ENCODE assay signal across 8 mouse cellular contexts in the genomic region with DNA sequence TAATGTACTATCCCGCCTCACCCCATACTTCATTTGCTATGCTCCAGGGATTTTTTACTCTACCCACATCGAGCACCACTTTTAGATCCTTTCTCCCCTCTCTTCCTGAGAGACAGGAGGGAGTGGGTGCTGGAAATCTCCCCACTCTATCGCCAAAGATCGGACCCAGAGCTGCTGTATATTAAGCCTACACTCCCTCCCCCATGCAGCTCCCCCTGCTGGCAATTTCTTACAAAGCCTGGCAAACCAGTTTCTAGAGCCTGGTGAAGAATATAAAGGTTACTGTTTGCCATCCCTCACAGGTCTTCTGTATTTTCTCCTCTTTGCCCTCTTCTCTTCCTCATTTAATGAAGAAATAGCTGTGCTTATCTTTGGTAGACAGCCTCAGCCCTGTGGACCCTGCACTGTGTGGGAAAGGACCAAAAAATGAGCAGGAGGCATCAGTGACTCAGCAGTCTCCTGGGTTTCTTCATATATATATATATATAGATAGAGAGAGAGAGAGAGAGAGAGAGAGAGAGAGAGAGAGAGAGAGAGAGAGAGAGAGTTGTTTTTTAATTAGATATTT. TPM values are rescaled to one million over a fixed set of nuclear protein-coding genes. Genes with fewer than 3 reads are reported as not detected.
DNase-seq lines count a peak whose midpoint lies in the region; ATAC-seq and TF ChIP-seq lines count a peak whose summit lies in the region.

No protein-coding gene starts in this region.

- no peaks in the 10 kb centered on the region for H3K27me3 ChIP-seq in midbrain, embryonic 14.5 days (ENCODE audit: control insufficient read depth, insufficient read depth, low read length)
- no peaks in the 10 kb centered on the region for H3K27me3 ChIP-seq in midbrain, embryonic 13.5 days
- no peaks in the 10 kb centered on the region for H3K27me3 ChIP-seq in liver, postnatal 0 days (ENCODE audit: insufficient read depth, low read length)
- no peaks in the 10 kb centered on the region for H3K27me3 ChIP-seq in hindbrain, embryonic 16.5 days (replicated peaks; ENCODE audit: control insufficient read depth, insufficient read depth, low read length)

- no peaks in the 10 kb centered on the region for H3K4me1 ChIP-seq in midbrain, embryonic 14.5 days (ENCODE audit: control insufficient read depth, insufficient read depth, low read length)
- no peaks in the 10 kb centered on the region for H3K4me1 ChIP-seq in midbrain, embryonic 13.5 days (replicated peaks)
- no peaks in the 10 kb centered on the region for H3K4me1 ChIP-seq in liver, postnatal 0 days (ENCODE audit: insufficient read depth)
- H3K4me1 ChIP-seq in hindbrain, embryonic 16.5 days (ENCODE audit: control insufficient read depth, insufficient read depth, low read depth, low read length) = no peaks in the 10 kb centered on the region

- no peak for TF ChIP-seq EP300 in liver, postnatal 0 days (IDR thresholded peaks at IDR 0.05; ENCODE audit: low read depth)

- 50% methylated on average over 4 of the region's 4 CpGs for WGBS in midbrain, embryonic 14.5 days
- WGBS in midbrain, embryonic 13.5 days = 45% methylated on average over 4 of the region's 4 CpGs
- WGBS in liver, postnatal 0 days (ENCODE audit: insufficient replicate concordance) = 42% methylated on average over 4 of the region's 4 CpGs
- 57% methylated on average over 4 of the region's 4 CpGs for WGBS in hindbrain, embryonic 16.5 days

- no peak for ATAC-seq in midbrain, embryonic 14.5 days (ENCODE audit: low FRiP score, low TSS enrichment)
- no peak for ATAC-seq in midbrain, embryonic 13.5 days
- ATAC-seq in liver, postnatal 0 days = no peak
- no peak for ATAC-seq in erythroblast, adult 5-6 weeks (replicated peaks; ENCODE audit: low FRiP score, poor library complexity, severe bottlenecking)
- no peak for ATAC-seq in hindbrain, embryonic 16.5 days

- H3K27ac ChIP-seq in gastrocnemius, adult 2 months = no peak overlapping the region
- H3K27ac ChIP-seq in midbrain, embryonic 14.5 days (replicated peaks; ENCODE audit: low read depth, low read length) = no peak overlapping the region
- H3K27ac ChIP-seq in midbrain, embryonic 13.5 days = no peak overlapping the region
- H3K27ac ChIP-seq in liver, postnatal 0 days (ENCODE audit: low read depth) = no peak overlapping the region
- H3K27ac ChIP-seq in hindbrain, embryonic 16.5 days (ENCODE audit: low read depth, low read length) = no peak overlapping the region

- no peak for TF ChIP-seq POLR2A in brain, embryonic 14.5 days (IDR thresholded peaks at IDR 0.05; ENCODE audit: borderline replicate concordance, extremely low read depth, insufficient read depth, insufficient read length, poor library complexity, severe bottlenecking)

- H3K36me3 ChIP-seq in midbrain, embryonic 14.5 days (ENCODE audit: control insufficient read depth, insufficient read depth, low read length) = no peaks in the 10 kb centered on the region
- H3K36me3 ChIP-seq in midbrain, embryonic 13.5 days = no peaks in the 10 kb centered on the region
- no peaks in the 10 kb centered on the region for H3K36me3 ChIP-seq in liver, postnatal 0 days (replicated peaks; ENCODE audit: insufficient read depth, low read length)
- no peaks in the 10 kb centered on the region for H3K36me3 ChIP-seq in hindbrain, embryonic 16.5 days (ENCODE audit: control insufficient read depth, insufficient read depth, low read length)

- peak; percentile 27 for DNase-seq in gastrocnemius, adult 2 months
- DNase-seq in gastrocnemius, postnatal 36 days = no peak
- peak; percentile 21 for DNase-seq in midbrain, embryonic 14.5 days
- peak; percentile 4 for DNase-seq in brain, embryonic 14.5 days (ENCODE audit: low read depth)
- no peak for DNase-seq in liver, postnatal 0 days

- H3K9me3 ChIP-seq in midbrain, embryonic 14.5 days (ENCODE audit: control insufficient read depth, low read length) = no peaks in the 10 kb centered on the region
- H3K9me3 ChIP-seq in midbrain, embryonic 13.5 days = no peaks in the 10 kb centered on the region
- H3K9me3 ChIP-seq in liver, postnatal 0 days (ENCODE audit: low read length) = no peaks in the 10 kb centered on the region
- no peaks in the 10 kb centered on the region for H3K9me3 ChIP-seq in hindbrain, embryonic 16.5 days (ENCODE audit: control insufficient read depth, low read length)

- intact Hi-C loops in gastrocnemius, adult 2 months (cut with DNase I) = no loop called here
- intact Hi-C loops in gastrocnemius, postnatal 36 days (cut with DNase I) = no loop called here

- H3K4me3 ChIP-seq in gastrocnemius, adult 2 months = no peak overlapping the region
- no peak overlapping the region for H3K4me3 ChIP-seq in midbrain, embryonic 14.5 days (replicated peaks; ENCODE audit: low read depth, low read length)
- no peak overlapping the region for H3K4me3 ChIP-seq in midbrain, embryonic 13.5 days (replicated peaks)
- H3K4me3 ChIP-seq in liver, postnatal 0 days (ENCODE audit: low read depth, low read length) = no peak overlapping the region
- H3K4me3 ChIP-seq in hindbrain, embryonic 16.5 days (ENCODE audit: low read length) = no peak overlapping the region

- H3K9ac ChIP-seq in midbrain, embryonic 14.5 days (replicated peaks; ENCODE audit: low read length) = no peak overlapping the region
- H3K9ac ChIP-seq in midbrain, embryonic 13.5 days (replicated peaks) = no peak overlapping the region
- H3K9ac ChIP-seq in liver, postnatal 0 days (replicated peaks) = no peak overlapping the region
- H3K9ac ChIP-seq in hindbrain, embryonic 16.5 days (ENCODE audit: low read depth, low read length) = no peak overlapping the region

- H3K4me2 ChIP-seq in midbrain, embryonic 14.5 days (ENCODE audit: low read length) = no peak overlapping the region
- H3K4me2 ChIP-seq in midbrain, embryonic 13.5 days (replicated peaks) = no peak overlapping the region
- H3K4me2 ChIP-seq in liver, postnatal 0 days (ENCODE audit: low read depth, low read length) = no peak overlapping the region
- H3K4me2 ChIP-seq in hindbrain, embryonic 16.5 days (ENCODE audit: low read length) = no peak overlapping the region

- peak; percentile 64 for TF ChIP-seq CTCF in gastrocnemius, adult 2 months (IDR thresholded peaks at IDR 0.05)
- TF ChIP-seq CTCF in brain, embryonic 14.5 days (IDR thresholded peaks at IDR 0.05; ENCODE audit: borderline replicate concordance, extremely low read depth, insufficient read depth, insufficient read length) = peak; percentile 43; the same call in 1 of the 2 replicates
- TF ChIP-seq CTCF in liver, postnatal 0 days (IDR thresholded peaks at IDR 0.05; ENCODE audit: low read depth) = peak; percentile 58

RNA-seq across cellular contexts. Expression of gene Nqo2, which starts 22.2 kb away (rescaled TPM):
- 10 to 100 TPM in 1 of 2 experiments, 1 to 10 TPM in 1; 10.0 to 18.4 TPM for total RNA-seq in gastrocnemius, adult 2 months (2021)
- 10 to 100 TPM; 14.2 to 16.1 TPM for total RNA-seq in gastrocnemius, postnatal 36 days (2021)
- 4.7 and 9.4 TPM in 2 replicates for polyA plus RNA-seq in midbrain, embryonic 14.5 days (2014; fragmentation: Nextera tagmentation; extraction: Ambion mirVana)
- 8.4 and 9.7 TPM in 2 replicates for polyA plus RNA-seq in midbrain, embryonic 13.5 days (2015; fragmentation: Nextera tagmentation; extraction: Ambion mirVana)
- polyA plus RNA-seq in brain, embryonic 14.5 days (2012; rRNA removed) = 3.6 and 4.6 TPM in 2 replicates
- 22.5 and 23.0 TPM in 2 replicates for polyA plus RNA-seq in liver, postnatal 0 days (2015; fragmentation: Nextera tagmentation; extraction: Ambion mirVana)
- total RNA-seq in erythroblast, adult 5-6 weeks (2015; ENCODE audit: low replicate concordance) = 14.4 and 16.3 TPM in 2 replicates
- 8.2 and 8.6 TPM in 2 replicates for total RNA-seq in erythroblast, adult 5-6 weeks (2017; ENCODE audit: low replicate concordance)
- 11.7 TPM in 2 replicates for polyA plus RNA-seq in hindbrain, embryonic 16.5 days (2015; fragmentation: Nextera tagmentation; extraction: Ambion mirVana)

RNA-seq across cellular contexts. Expression of gene Serpinb6c, which starts 36.8 kb away (rescaled TPM):
- total RNA-seq in gastrocnemius, adult 2 months (2021) = under 1 TPM; 0.59 to 0.61 TPM
- not detected for total RNA-seq in gastrocnemius, postnatal 36 days (2021)
- 0.16 TPM in 1 of 2 replicates, not detected in the other for polyA plus RNA-seq in midbrain, embryonic 14.5 days (2014; fragmentation: Nextera tagmentation; extraction: Ambion mirVana)
- not detected in 2 replicates for polyA plus RNA-seq in midbrain, embryonic 13.5 days (2015; fragmentation: Nextera tagmentation; extraction: Ambion mirVana)
- polyA plus RNA-seq in brain, embryonic 14.5 days (2012; rRNA removed) = 0.20 and 0.36 TPM in 2 replicates
- polyA plus RNA-seq in liver, postnatal 0 days (2015; fragmentation: Nextera tagmentation; extraction: Ambion mirVana) = not detected in 2 replicates
- total RNA-seq in erythroblast, adult 5-6 weeks (2015; ENCODE audit: low replicate concordance) = not detected in 2 replicates
- total RNA-seq in erythroblast, adult 5-6 weeks (2017; ENCODE audit: low replicate concordance) = not detected in 2 replicates
- polyA plus RNA-seq in hindbrain, embryonic 16.5 days (2015; fragmentation: Nextera tagmentation; extraction: Ambion mirVana) = 0.11 and 0.24 TPM in 2 replicates

RNA-seq across cellular contexts. Expression of gene Ripk1, which starts 59.9 kb away (rescaled TPM):
- total RNA-seq in gastrocnemius, adult 2 months (2021) = 1 to 10 TPM; 3.6 to 4.1 TPM
- 1 to 10 TPM; 3.7 to 4.1 TPM for total RNA-seq in gastrocnemius, postnatal 36 days (2021)
- polyA plus RNA-seq in midbrain, embryonic 14.5 days (2014; fragmentation: Nextera tagmentation; extraction: Ambion mirVana) = 4.2 and 4.7 TPM in 2 replicates
- polyA plus RNA-seq in midbrain, embryonic 13.5 days (2015; fragmentation: Nextera tagmentation; extraction: Ambion mirVana) = 5.3 and 6.4 TPM in 2 replicates
- 3.1 and 4.5 TPM in 2 replicates for polyA plus RNA-seq in brain, embryonic 14.5 days (2012; rRNA removed)
- polyA plus RNA-seq in liver, postnatal 0 days (2015; fragmentation: Nextera tagmentation; extraction: Ambion mirVana) = 10.4 and 11.3 TPM in 2 replicates
- total RNA-seq in erythroblast, adult 5-6 weeks (2015; ENCODE audit: low replicate concordance) = 5.6 and 16.7 TPM in 2 replicates
- 7.0 and 14.8 TPM in 2 replicates for total RNA-seq in erythroblast, adult 5-6 weeks (2017; ENCODE audit: low replicate concordance)
- polyA plus RNA-seq in hindbrain, embryonic 16.5 days (2015; fragmentation: Nextera tagmentation; extraction: Ambion mirVana) = 5.9 and 7.0 TPM in 2 replicates

Comparison
In these comparisons a context has a peak if more than half of its experiments do, and no peak if none do; other contexts are left out.
1. DNase-seq: peak in gastrocnemius, adult 2 months (single experiment), midbrain, embryonic 14.5 days (single experiment) and brain, embryonic 14.5 days (single experiment); none in gastrocnemius, postnatal 36 days (0 of 2) and liver, postnatal 0 days (single experiment).
2. Peak in every context shown above with its lines, with median percentiles within 50 percentile points of each other: CTCF ChIP-seq.